Mouse (Mus musculus): ENCODE data around the gene Kdm5c.
"Not testable (repeated sequence)": the region's sequence is repeated elsewhere in the genome, so short reads cannot be mapped to it uniquely, and the experiment has no call there.

Gene Kdm5c

DNA sequence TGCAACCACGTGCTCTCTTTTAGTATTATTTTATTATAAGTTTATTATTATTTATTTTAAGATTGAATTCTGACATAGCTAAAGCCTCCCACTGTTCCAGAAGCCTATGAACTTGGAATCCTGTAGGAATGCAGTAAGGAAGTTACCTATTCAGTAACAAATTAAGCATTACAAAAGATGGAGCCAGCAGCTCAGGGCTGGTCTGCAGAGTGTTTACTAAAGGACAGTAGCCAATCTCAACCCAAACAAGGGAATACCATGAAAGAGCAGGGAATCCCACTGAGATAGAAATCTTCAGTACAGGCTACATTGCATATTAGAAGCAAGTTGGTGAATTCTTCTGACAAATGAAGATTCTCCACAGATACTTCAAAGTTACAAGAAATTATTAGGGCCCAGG, 54.2 kb downstream of the Kdm5c start:
- DNase-seq (ENCODE audit: low spot score), result not testable (repeated sequence)

DNA sequence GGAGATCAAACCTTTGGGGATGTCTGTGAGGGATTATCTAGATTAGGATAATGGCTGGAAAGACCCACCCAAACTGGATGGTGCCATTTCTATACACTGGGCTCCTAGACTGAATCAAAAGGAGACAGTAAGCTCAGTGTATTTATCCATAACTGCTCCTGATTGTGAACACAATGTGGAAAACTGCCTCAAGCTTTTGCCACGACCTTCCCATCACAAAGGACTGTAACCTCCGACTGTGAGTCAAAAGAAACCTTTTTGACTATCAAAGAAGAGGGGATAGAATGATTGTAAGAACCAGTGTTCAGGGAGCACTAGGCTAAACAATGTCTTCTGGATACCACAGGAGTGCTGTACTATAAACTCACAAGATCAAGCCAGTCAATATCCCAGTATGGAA, 73.4 kb downstream of the Kdm5c start:
- DNase-seq (ENCODE audit: low spot score), result no peak

DNA sequence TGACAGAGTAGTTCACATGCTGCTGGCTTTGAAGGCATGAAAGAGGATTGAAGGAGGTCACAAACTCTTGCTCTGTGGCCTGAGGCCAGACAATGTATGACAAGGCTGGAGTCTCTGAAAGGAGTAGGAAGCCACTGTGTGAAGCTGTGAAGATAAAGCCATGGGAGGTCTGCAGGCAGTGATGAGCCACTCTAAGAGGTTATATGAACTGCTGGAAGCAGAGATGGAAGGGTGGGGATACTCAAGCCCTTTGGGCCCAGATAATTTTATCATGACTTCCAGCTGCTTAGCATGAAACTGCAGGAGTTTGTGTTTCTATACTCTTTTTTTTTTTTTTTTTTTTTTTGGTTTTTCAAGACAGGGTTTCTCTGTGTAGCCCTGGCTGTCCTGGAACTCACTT, 74.6 kb downstream of the Kdm5c start:
- no peak for DNase-seq (ENCODE audit: low spot score)

DNA sequence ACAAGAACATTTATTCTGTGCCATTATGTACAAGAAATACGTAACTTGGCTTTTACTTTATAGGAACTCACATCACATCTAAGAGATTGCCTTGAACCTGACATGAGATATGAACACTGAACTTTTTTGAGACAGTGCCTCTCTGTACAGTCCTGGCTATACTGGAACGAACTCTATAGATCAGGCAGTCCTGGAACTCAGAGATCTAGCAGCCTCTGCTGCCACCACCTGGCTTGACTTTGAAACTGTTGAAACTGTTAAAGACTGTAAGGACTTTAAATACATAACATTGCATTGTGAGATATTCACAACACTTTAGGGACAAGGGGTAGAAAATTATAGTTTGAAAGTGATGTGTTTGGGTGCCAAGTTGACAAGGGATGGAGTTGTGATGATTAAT, 75.1 kb downstream of the Kdm5c start:
- DNase-seq (ENCODE audit: low spot score), result peak; percentile 9

- DNase-seq (ENCODE audit: low spot score), result no peak
Observed at GRCm38 (mm10) chrX:152320535-152320934, 87.7 kb downstream of the Kdm5c start.

GRCm38 (mm10) chrX:152322776-152323175, 90.0 kb downstream of the Kdm5c start:
- DNase-seq (ENCODE audit: low spot score), result no peak

DNA sequence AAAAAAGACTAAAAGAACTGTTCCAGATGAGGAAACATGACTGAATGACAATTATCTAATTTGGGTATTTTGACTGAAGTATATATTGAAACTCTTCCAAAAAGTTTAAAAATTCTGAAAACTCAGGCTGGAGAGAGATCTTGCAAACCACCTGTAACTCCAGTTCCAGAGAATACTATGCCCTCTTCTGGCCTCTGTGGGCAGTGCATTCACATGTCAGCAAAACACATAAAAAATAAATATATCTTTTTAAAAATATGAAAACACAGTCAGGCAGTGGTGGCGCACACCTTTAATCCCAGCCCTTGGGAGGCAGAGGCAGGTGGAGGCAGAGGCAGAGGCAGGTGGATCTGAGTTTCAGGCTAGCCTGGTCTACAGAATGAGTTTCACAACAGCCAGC, 90.8 kb downstream of the Kdm5c start:
- DNase-seq (ENCODE audit: low spot score), result no peak
